Mouse (Mus musculus): ENCODE data around the gene Gm3417.

DNA sequence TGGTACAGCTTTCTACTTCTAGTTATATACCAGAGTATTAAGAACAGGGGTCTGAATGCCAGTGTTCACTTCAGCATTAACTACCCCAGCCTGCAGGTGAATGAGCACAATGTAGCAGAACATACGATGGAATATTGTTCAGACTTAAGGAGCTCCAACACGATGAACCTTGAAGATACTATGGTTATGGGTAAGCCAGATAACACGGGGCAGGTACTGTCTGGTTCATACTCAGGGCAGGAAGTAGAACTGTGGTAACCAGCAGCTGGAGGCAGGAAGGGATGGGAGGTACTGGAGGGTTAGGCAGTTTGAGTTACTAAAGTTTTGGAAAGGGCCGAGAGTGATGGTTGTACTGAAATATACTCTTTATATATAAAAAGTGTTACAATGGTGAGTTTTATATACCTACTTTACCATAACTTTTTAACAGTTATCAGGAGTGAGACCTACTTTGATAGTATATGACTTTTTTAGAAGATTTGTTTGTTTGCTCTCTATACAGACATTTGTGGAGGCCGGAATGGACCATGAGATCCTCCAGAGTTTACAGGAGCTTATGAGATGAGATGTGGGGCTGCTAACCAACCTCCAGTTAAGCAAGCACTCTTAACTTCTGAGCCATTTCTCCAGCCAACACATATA lies 19.8 kb downstream of the Gm3417 start:
- TF ChIP-seq POLR2A (IDR thresholded peaks at IDR 0.05; ENCODE audit: control insufficient read depth, low read depth, low read length), result no peak
- no peak for TF ChIP-seq CTCF (IDR thresholded peaks at IDR 0.05; ENCODE audit: control insufficient read depth, insufficient read depth, insufficient replicate concordance, low read depth, low read length)

Data from testis, adult 2 months (tissue).